ENCODE assay signal across 10 mouse cellular contexts in genomic region chr13:54684140-54684896, GRCm38 (mm10). TPM values are rescaled to one million over a fixed set of nuclear protein-coding genes. Genes with fewer than 3 reads are reported as not detected.
A peak's percentile ranks its signal among the peaks of the same experiment; 100 is the strongest.
DNase-seq lines count a peak whose midpoint lies in the region; ATAC-seq lines count a peak whose summit lies in the region.
"Had no signal": no experiment of that assay in that cellular context is flagged by ENCODE, and none has a peak within 500 bp of the region (broad histone marks: within the 10 kb centered on the region; RNA-seq: fewer than 3 reads in every experiment).

No protein-coding gene starts in this region.

- ATAC-seq in hindbrain, embryonic 13.5 days (ENCODE audit: low FRiP score): no peak
- ATAC-seq in midbrain, embryonic 12.5 days (ENCODE audit: low FRiP score, low read depth): no peak
- no peak for ATAC-seq in monocyte, adult 5-6 weeks (replicated peaks; ENCODE audit: insufficient number of reproducible peaks, low FRiP score, low TSS enrichment, poor library complexity, severe bottlenecking)

- H3K27me3 ChIP-seq in hindbrain, embryonic 13.5 days: no peaks in the 10 kb centered on the region
- no peaks in the 10 kb centered on the region for H3K27me3 ChIP-seq in midbrain, embryonic 12.5 days
- H3K27me3 ChIP-seq: lung, embryonic 15.5 days had no signal

- H3K4me3 ChIP-seq in hindbrain, embryonic 13.5 days: peak overlapping the region; percentile 95
- no peak overlapping the region for H3K4me3 ChIP-seq in midbrain, embryonic 12.5 days
- H3K4me3 ChIP-seq: lung, embryonic 15.5 days had no signal

- H3K27ac ChIP-seq in hindbrain, embryonic 13.5 days: no peak overlapping the region
- H3K27ac ChIP-seq in midbrain, embryonic 12.5 days (replicated peaks): no peak overlapping the region
- H3K27ac ChIP-seq: lung, embryonic 15.5 days had no signal

- peaks cover 39% of the 10 kb centered on the region for H3K4me1 ChIP-seq in hindbrain, embryonic 13.5 days (replicated peaks)
- H3K4me1 ChIP-seq in midbrain, embryonic 12.5 days: peaks cover 30% of the 10 kb centered on the region

- H3K4me2 ChIP-seq in hindbrain, embryonic 13.5 days: peak overlapping the region; percentile 96
- H3K4me2 ChIP-seq in midbrain, embryonic 12.5 days (replicated peaks): peak overlapping the region; percentile 90

- no peaks in the 10 kb centered on the region for H3K9me3 ChIP-seq in hindbrain, embryonic 13.5 days
- H3K9me3 ChIP-seq in midbrain, embryonic 12.5 days: no peaks in the 10 kb centered on the region
- H3K9me3 ChIP-seq: lung, embryonic 15.5 days had no signal

- peak; percentile 50 for DNase-seq in kidney, adult 11 months
- DNase-seq in kidney, adult 18-20 months: no peak
- peak; percentile 90 to 92 for DNase-seq in adrenal gland, postnatal 36 days
- DNase-seq in thymus, postnatal 36 days: no peak
- DNase-seq in embryo, embryonic 10.5 days (ENCODE audit: low spot score): no peak
- DNase-seq: right cerebral cortex, postnatal 25 days had no signal

- WGBS in hindbrain, embryonic 13.5 days: 70% methylated on average over 3 of the region's 3 CpGs
- WGBS in midbrain, embryonic 12.5 days: 76% methylated on average over 3 of the region's 3 CpGs

- peak overlapping the region; percentile 99 for H3K9ac ChIP-seq in hindbrain, embryonic 13.5 days
- H3K9ac ChIP-seq in midbrain, embryonic 12.5 days (replicated peaks): peak overlapping the region; percentile 97; the same call in 1 of the 2 replicates

- peaks cover 50% of the 10 kb centered on the region for H3K36me3 ChIP-seq in hindbrain, embryonic 13.5 days
- H3K36me3 ChIP-seq in midbrain, embryonic 12.5 days: peaks cover 48% of the 10 kb centered on the region

RNA-seq across cellular contexts. Expression of gene Rnf44, which starts 9.4 kb away (rescaled TPM):
- 100 to 1,000 TPM; 107 to 120 TPM for total RNA-seq in adrenal gland, postnatal 36 days (2021)
- polyA plus RNA-seq in hindbrain, embryonic 13.5 days (2015; fragmentation: Nextera tagmentation; extraction: Ambion mirVana): 86.8 and 87.6 TPM in 2 replicates
- polyA plus RNA-seq in midbrain, embryonic 12.5 days (2016; fragmentation: Nextera tagmentation; extraction: Ambion mirVana): 109 and 110 TPM in 2 replicates
- 17.1 to 52.7 TPM (median 36.1 TPM) in 3 replicates for total RNA-seq in monocyte, adult 5-6 weeks (2017)

RNA-seq across cellular contexts. Expression of gene Cdhr2, which starts 16.9 kb away (rescaled TPM):
- not detected for total RNA-seq in adrenal gland, postnatal 36 days (2021)
- 0.08 and 0.14 TPM in 2 replicates for polyA plus RNA-seq in hindbrain, embryonic 13.5 days (2015; fragmentation: Nextera tagmentation; extraction: Ambion mirVana)
- polyA plus RNA-seq in midbrain, embryonic 12.5 days (2016; fragmentation: Nextera tagmentation; extraction: Ambion mirVana): 0.04 and 0.10 TPM in 2 replicates
- 0.10 TPM in 1 of 3 replicates, not detected in the others for total RNA-seq in monocyte, adult 5-6 weeks (2017)

Comparison
In these comparisons a context has a peak if more than half of its experiments do, and no peak if none do; other contexts are left out.
1. DNase-seq: peak in kidney, adult 11 months (single experiment) and adrenal gland, postnatal 36 days (2 of 2); none in kidney, adult 18-20 months (single experiment), thymus, postnatal 36 days (0 of 2) and embryo, embryonic 10.5 days (single experiment).